Mouse (Mus musculus) T-cell, adult 2 months (primary cell): ENCODE measurements around the gene Taf5l.
"Not testable (repeated sequence)": the region's sequence is repeated elsewhere in the genome, so short reads cannot be mapped to it uniquely, and the experiment has no call there.

Experiments
- DNase-seq: peaks from one replicate; pipeline ENCODE4 v3.0.0; 2022; ENCODE audit warnings: low spot score

The Taf5l gene

DNA sequence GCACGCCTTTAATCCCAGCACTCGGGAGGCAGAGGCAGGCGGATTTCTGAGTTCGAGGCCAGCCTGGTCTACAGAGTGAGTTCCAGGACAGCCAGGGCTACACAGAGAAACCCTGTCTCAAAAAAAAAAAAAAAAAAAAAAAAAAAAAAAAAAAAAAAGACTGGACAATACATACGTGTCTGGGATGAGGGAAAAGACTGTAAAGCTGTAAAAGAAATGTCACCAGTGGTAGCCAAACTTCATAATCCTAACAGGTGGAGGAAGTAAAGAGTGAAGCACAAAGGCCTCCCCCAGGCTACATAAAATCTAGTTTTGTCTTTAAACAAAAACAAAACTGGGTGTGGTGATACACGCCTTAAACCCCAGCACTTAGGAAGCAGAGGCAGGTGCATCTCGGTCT, 6.9 kb downstream of the Taf5l start:
- DNase-seq = not testable (repeated sequence)

DNA sequence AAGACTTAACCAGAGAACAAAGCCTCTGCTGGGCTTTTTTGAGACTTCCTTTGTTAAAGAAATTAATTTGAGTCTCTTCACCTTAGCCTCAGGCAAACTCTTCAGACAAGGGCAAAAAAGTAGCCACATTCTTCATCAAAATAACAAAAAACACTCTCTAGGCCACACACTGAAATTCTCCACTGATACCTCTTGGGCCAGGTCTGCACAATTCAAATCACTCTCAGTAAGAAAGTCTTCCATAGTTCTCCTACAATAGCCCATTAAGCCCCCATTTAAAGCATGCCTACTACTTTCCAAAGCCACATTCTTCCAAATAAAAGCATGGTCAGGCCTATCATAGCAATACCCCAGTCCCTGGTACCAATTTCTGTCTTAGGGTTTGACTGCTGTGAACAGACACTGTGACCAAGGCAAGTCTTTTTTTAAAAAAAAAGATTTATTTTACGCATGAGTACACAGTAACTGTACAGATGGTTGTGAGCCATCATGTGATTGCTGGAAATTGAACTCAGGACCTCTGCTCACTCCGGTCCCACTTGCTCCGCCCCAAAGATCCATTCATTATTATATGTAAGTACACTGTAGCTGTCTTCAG, 9.1 kb downstream of the Taf5l start:
- DNase-seq = no peak

DNA sequence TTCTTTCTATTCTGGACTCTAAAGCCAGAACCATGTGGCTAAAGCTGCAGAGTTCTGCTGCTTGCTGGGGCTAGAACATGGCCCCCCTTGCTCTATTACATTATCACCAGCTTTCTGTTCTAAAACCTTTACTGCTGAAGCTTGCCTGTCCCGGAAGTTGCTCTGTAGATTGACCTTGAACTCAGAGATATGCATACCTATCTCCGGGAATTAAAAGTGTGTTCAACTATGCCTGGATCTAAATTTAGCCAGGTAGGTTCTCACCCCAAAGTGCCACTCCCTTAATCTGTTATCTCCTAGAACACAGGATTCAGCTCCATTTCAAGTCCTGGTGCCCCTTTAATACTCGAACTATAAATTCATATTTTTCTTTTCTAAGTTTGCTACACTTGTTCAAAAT, 9.6 kb downstream of the Taf5l start:
- DNase-seq = no peak

DNA sequence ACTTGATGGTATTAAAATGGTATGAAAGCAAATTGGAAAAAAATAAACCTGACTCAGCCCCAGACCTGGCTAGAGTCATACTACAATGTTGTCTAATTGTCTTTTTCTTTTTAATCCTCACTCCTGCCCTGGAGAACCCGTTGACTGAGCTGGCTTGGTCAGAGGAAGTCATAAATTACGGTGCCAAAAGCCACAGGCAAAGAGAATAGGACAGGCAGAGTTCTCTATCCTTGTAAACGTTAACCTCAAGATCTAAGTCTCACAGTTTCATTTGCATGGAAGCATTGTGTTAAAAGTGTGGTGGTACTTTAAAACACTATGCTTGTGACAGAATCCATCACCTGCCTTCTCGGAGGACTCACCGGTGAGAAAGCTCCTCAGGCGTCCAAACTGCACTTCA, 13.4 kb downstream of the Taf5l start:
- DNase-seq = no peak

DNA sequence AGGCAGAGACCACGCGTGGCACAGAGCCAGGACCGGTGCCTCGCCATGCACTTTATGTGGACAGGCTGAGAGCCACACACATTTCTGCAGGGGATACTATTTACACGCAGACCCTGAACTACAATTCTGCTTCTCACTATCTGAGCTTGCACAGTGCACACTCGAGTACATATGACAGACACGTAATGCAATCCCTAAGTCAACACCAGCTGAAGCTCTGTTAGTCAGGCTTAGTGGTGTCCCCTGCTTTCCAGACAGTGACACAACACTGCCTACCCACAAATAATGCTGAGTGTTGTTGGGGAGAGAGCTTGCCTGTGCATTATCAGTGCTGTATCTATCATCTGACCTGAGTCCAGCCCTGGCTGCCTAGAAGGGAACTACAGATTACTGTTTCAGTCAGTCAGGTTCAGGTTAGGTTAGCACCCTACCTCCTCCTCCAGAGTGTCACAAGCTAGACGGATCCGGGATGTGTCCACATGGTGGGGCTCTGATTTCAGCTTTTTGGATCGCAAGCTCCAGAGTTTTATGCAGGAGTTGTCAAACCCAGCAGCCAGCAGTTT, 18.6 kb downstream of the Taf5l start:
- DNase-seq = no peak

DNA sequence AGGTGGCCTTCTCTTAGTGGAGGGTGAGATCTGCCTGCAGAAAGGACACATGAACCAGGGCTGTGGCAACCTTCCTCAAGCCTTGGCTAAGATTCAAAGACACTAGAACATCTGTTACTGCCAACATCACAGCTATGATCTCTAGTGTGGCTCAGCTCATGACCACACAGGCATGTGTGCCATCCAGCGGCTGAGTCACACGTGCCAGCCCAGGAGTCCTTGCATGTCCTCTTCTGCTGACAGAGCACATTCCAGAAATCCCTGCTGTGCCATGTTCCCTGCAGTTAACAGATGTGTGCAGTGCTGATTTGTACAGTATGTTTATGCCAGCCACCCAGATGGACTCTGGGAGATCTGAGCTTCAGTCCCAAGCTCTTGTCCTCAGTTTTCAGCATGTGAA, 21.6 kb downstream of the Taf5l start:
- no peak for DNase-seq

DNA sequence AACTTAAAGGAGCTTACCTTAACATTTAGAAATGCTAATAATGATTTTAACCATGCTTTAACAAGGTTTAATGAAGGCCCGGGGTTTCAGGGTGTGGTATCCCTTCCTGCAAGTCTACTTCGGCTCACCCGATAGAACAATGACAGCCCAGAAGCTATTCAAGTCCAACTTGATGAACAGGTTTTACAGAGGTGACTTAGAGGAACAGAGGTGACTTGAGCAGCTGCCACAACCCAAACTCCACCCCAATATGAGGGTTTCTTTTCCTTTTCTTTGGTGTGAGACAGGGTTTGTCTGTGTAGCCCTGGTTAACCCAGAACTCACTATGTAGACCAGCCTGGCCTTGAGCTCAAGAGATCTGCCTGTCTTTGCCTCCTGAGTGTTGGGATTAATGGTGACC, 27.2 kb downstream of the Taf5l start:
- DNase-seq = no peak

DNA sequence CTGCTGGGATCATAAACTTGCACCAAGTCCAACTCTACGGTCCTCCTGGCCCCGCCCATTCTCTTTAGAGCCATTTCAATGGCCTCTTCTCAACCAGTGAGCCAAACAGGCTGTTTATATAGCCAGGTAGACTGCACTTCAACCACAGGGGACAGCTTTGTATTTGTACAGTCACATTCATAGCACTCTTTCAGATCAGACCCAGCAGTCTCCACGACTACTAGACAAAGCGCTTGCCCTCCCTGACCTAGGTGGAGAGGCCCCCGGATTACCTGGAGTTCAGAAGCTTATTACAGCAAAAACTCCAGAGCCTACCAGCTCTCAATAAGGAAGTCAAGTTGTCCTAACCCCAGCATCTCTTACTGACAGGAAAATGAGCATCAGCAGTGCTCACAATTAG, 27.6 kb downstream of the Taf5l start:
- no peak for DNase-seq

DNA sequence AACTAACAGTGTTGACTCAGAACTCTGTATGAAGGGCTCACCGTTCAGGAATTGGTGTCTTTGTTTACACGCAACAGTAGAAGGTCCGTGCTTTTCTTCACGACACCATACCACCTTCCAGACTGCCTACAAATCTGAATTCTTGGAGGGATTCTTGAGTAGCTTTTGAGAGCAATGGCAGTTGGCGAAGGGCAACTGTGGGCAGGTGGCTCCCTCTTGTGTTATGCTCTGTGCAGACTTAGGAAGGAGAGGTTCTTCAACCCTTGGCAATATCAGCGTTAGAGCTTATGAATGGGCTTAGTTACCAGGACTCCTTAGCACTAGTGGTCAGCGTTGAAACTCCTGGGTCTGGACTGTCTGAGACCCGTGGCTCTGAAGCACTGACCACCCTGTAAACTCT, 28.6 kb downstream of the Taf5l start:
- DNase-seq = no peak

DNA sequence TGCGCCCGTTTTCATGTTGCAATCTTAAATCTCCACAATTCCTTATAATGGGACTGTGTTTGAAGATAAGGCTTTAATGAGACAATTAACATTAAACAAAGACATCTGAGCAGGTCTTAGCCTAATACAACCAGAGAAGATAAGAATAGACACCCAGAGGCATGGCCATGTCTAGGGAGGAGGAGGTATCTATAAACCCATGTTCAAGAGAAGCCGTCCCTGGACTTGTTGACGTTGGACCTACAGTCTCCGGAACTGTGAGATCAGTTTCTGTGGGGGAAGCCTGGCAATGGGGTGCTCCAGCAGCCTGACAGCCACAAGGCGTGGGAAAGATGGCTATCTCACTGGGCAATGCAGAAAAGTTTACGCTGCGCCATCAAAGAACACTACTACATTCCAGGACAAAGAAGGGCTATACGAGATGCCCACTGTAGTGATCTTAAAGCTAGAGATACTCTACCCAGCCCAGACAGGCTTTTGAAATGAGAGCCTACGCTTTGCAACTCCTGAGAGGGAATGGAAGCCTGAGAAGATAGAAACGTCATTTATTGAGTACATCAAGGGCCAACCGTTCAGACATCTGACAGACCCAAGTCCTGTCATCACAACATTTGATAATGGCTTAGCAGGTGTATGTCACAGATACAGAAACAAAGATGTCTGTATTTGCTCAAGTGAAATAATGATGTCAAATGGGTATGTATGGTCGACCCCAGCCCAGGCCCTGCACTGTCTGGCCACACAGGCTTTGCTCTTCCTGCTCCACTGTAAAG, 30.7 kb downstream of the Taf5l start:
- no peak for DNase-seq

DNA sequence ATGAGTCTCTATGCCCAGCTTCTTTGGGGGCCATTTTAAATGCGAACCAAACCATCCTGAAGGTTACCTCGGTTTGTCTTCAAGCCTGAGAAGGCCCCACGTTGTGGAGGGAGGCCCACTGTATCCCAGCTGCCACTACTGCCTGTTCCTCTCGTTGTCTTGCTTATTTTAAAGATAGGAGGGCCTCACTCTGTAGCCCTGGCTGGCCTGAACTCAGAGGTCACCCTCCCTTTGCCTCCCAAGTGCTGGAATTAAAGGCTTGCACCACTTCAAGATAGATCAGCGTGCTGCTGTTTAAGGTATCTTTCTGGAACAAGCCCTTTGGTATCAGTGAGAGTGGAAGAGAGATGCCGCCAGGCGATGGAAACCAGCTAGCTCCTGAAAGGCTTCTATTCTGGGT, 32.1 kb downstream of the Taf5l start:
- DNase-seq = no peak

DNA sequence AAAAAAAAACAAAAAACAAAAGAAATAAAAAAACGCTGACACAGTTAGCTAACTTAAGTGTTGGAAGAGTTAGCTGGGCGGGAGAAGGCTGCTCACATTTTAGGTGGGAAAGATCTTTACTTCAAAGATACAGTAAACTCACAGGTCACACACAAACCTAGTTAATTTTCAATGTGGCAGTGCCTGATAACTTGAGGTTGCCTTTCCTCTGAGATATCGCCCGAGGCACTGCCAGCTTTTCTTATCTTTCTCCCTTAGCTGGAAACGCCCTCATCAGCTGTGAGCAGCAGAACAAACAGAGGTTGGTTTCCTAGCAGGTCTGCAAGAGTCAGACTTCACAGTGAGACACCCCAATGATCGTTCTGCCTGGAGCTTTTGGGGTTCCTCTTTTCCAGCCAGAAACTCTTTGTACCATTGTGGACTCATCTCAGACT, 32.6 kb downstream of the Taf5l start:
- no peak for DNase-seq

DNA sequence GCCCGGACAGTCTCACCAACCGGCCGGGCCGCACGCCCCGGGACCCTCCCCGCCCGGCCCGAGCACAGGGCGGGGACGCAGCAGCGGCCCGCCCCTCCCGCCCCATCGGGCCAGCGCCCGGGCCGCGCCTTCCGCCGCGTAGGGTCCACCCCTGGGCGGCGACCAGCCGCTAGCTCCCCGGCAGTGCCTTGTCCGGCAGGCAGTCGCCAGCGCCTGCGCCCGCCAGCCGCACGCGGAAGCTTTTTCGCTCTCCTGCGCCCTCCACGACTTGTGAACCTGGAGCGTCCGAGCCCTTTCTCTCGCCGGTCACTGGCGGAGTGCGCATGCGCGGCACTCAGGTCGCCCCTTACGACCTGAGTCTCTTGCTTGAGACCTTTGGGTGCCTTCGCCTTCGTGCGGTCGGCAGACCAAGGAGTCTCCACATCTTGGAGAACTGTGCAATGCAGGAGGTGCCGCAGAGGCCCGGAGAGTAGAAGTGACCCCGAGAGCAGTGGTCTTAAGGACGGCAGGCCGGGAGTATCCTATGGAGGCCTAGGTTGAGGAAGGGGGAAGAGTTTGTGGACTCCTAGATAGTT, 38.3 kb downstream of the Taf5l start, which contains the start of gene Abcb10:
Gene Abcb10 (minus strand): TSS at position 297 of the 575 bp plus-strand sequence.
- DNase-seq = peak; percentile 43

DNA sequence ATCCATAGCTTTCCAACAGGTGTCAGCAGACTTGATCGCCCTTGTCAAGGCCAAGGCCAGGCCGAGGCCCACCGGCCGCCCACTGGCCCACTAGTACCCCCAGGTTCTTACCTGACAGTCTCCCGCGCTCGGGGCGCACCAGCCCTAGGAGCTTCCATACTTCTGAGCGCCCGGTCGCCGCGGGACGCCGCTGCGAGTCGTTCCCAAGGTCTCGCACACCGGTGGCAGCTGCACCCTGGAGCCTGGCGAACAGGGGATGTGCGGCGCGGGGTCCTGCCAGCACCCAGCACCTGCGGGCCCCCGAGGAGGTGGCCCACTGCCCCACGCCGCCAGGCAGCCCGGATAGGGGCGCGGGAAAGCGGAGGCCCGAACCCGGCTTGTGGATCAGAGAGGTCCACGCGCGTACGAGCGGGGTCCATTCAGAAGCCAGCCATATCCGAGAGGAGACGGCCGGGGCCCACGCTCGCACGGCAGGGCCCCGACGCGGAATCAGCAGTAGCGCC, 38.9 kb downstream of the Taf5l start:
- DNase-seq = no peak

DNA sequence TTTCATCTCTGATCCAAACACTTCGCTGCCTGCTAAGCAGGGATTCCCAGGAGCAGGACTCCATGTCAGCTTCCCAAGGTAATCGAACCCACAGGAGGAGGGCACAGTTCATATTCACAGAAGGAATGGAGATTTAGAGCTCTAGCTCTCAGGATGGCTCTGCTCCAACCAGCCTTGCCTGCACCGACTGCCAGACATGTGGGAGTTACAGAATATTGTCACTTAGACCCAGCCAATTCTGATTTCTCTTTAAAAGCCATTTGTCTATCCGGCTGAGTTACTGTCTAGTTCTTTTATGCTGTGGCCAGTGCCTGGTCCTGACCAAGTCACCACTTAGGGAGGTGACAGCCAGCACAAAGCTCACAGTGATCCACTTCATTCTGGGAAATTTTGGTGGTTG, 39.5 kb downstream of the Taf5l start:
- no peak for DNase-seq

DNA sequence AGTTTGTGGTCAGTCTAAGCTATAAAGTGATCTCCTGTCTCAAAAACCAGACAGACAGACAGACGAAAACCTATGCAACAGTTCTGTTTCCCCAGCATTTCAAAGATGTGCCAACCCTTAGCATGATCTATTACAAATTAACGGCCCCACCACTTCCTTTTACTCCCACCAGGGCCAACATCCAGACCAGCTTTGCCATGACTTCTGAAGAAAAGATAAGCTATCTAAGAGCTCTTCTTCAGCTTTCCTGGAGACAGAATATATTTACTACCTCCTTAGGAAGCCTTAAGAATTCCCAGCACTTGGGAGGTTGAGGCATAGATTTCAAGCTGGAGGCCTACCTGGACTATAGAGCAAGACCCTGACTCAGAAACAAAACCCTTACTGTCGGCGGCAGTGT, 41.0 kb downstream of the Taf5l start:
- no peak for DNase-seq

DNA sequence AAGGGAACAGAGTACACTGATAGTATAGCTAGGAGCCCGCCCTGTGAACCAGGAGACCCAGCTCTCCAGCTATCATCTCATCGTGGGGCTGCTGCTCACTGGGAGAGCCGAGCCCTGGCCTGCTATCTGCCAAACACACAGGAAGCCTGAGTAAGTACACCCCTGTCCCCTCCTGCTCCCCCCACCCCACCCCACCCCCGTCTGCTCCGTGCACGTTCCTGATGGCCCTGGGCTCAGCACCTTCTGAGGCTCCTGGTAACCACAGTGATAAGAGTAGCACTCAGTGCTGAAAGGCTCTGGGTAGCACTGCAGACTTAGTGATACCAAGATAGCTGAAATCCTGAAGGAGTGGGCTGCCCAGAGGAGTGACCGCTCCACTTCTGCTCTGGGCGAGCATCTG, 42.3 kb downstream of the Taf5l start:
- DNase-seq = no peak

DNA sequence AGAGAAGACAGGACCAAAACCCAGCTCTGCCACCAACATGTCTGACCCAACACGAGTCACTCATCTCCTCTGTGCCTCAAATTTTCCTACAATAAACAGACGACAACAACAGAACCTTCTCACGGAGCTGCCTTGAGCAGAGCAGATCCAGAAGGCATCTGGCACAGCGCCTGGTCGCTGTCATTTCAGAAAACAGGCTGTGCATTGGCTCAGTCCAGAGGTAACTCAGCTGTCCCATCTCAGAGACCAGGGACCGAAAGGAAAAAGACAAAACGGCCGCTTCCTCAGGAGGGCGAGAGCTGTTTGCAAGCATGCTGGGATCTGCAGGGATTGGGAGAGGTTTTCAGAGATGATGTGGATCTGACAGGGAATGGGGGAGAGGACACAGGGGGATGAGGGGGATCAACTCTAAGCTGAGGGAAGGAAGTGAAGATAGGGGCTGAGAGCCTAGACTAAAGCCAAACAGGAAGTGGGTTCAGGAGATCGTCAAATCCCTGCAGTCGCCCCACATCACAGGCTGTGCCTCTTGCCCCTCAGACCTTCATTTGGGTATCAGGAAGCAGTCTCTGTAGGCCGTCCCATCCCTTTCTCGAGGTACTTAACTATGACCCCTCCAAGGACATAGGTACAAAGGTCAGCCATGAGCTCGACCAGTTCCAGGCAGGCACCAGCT, 42.9 kb downstream of the Taf5l start:
- no peak for DNase-seq

DNA sequence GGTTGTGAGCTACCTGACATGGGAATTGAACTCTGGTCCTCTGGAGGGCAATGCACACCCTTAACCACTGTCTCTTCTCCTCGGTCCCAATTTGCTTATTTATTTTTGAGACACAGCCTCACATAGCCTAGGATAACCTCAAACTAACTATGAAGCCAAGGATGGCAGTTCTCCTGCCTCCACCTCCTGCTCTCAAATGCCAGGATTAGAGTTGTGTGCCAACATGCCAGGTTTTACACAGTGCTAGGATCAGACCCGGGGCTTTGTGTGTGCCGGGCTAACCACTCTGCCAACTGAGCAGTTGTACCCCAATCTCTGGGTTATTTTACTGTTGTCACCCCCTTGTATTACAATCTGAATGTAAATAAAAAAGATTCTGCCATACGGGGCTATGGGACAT, 43.7 kb downstream of the Taf5l start:
- DNase-seq = no peak

DNA sequence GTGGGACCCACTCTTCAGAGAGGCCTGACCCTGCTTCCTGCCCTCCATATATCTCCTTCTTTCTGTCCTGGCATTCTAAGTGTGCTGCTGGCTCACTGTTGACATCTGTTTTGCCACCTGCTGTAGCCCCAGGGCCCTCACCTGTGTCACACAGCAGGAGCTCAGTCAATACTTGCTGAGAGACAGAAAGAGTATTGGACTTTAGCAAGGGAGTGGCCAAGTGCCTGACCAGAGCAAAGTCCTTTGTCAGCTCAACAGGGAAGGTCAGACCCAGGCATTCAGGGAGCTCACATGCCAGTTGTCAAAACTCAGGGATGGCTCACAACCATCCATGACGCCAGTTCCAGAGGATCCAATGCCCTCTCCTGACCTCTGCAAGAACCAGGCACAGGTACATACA, 47.7 kb downstream of the Taf5l start:
- no peak for DNase-seq

DNA sequence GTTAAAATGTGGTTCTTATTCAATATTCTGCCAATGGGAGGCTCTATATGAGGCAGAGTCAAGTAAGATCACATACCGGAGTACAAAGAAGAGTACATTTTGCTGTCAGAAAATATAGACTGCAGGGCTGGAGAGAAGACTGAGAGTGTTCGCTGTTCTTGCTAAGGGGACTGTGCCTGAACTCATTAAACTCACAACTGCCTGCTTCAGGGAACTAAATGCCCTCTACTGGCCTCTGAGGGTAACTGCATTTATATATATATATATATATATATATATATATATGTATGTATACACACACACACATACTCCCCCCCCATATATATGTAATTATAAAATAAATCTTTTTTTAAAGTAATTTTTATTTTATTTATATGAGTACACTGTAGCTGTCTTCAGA, 54.3 kb downstream of the Taf5l start:
- DNase-seq = no peak

DNA sequence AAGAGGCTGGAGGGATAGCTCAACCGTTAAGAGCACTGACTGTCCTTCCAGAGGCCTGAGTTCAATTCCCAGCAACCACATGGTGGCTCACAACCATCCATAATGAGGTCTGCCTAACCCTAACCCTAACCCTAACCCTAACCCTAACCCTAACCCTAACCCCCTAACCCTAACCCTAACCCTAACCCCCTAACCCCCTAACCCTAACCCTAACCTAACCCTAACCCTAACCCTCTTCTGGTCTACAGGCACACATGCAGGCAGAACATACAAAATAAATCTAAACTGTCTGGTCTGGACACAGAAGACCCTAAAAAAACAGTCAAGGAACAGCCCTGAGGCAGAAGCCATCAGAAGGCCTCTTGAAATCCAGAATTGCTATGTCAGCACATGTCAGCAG, 59.8 kb downstream of the Taf5l start:
- no peak for DNase-seq

DNA sequence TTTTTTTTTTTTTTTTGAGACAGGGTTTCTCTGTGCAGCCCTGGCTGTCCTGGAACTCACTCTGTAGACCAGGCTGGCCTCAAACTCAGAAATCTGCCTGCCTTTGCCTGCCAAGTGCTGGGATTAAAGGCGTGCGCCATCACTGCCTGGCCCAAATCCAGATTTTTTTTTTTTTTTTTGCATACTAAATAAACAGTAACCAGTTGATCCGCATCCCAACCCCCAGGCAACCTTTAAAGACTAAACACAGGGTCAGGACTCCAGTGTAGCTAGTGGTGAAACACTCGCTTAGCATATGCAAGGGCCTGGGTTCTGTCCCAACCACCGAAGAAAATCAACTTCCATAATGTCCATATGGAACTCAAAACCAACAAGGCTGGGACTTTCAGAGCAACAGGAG, 60.6 kb downstream of the Taf5l start:
- not testable (repeated sequence) for DNase-seq
